Mouse (Mus musculus): Measurements from ENCODE around the gene Spaca6. TPM values are rescaled to one million over a fixed set of nuclear protein-coding genes. Genes with fewer than 3 reads are reported as not detected.

The Spaca6 gene
- polyA plus RNA-seq, 1 experiment from 2014 or later, result 43.0 TPM

DNA sequence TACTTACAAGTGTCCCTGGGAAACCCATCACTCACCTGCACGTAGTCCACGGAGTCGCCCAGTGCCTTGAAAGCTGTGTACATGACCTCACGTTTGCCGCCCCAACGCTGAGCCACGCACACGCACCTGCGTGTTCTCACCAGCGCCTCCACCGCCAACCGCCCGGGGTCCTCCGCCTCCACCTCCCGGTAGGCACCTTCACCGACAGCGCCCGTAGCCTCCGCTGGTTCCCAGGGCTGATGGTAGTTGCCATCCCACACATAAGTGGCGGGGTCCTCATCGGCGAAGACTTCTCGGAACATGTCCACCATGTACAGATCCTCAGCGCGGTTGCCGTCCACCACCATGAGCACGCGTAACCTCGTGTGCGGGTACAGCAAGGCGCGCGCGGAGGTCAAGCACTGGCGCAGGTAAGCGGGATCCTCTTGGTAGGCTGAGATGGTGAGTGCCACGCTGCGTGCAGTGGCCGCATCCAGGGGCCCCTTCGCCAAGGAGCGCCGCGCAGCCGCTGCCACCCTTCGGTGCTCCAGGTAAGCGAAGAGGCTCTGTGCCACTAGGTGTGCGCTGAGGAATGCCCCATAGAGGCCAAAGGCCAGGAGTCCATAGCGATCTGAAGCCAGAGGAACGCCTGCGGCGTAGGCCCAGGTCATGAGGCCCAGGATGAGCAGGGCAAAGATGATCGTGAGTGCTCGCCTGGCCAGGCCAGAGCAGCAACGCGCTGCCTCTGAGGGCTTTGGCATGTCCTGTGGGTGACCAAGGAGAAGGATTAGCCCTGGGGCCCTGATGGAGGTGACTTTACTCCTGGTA, 23.2 kb downstream of the Spaca6 start:
- ATAC-seq (replicated peaks; ENCODE audit: low FRiP score) (peak; percentile 16), DNase-seq (ENCODE audit: low spot score) (peak; percentile 60)
- Histone ChIP-seq H3K36me3 (ENCODE audit: control insufficient read depth, insufficient read depth, low read length) (no peaks in the 10 kb centered on the region), H3K4me2 (ENCODE audit: low read depth, low read length, severe bottlenecking) (0 out of 2 replicates have a peak overlapping the region, but pooled peaks have one; percentile 12), H3K27me3 (ENCODE audit: control insufficient read depth, insufficient read depth, low read length) (peaks cover 4% of the 10 kb centered on the region; the same call in 1 of the 2 replicates), H3K4me1 (replicated peaks; ENCODE audit: control insufficient read depth, insufficient read depth, low read length) (no peaks in the 10 kb centered on the region), H3K4me3 (ENCODE audit: low read depth, low read length) (no peak overlapping the region), H3K27ac (ENCODE audit: low read depth, low read length) (no peak overlapping the region), H3K9me3 (ENCODE audit: control insufficient read depth, low read length) (no peaks in the 10 kb centered on the region), H3K9ac (ENCODE audit: low read length) (no peak overlapping the region)
- 17% methylated on average over 54 of the region's 55 CpGs for WGBS

- Histone ChIP-seq H3K4me3 (ENCODE audit: low read depth, low read length) (no peak within 1 kb of the TSS), H3K36me3 (ENCODE audit: control insufficient read depth, insufficient read depth, low read length) (no peaks in the 10 kb centered on the region), H3K9me3 (ENCODE audit: control insufficient read depth, low read length) (no peaks in the 10 kb centered on the region), H3K27me3 (ENCODE audit: control insufficient read depth, insufficient read depth, low read length) (no peaks in the 10 kb centered on the region; the same call in 1 of the 2 replicates), H3K9ac (ENCODE audit: low read length) (no peak within 1 kb of the TSS), H3K4me2 (ENCODE audit: low read depth, low read length, severe bottlenecking) (no peak within 1 kb of the TSS), H3K27ac (ENCODE audit: low read depth, low read length) (no peak within 1 kb of the TSS), H3K4me1 (replicated peaks; ENCODE audit: control insufficient read depth, insufficient read depth, low read length) (no peaks in the 10 kb centered on the region)
- 0 out of 2 replicates have a peak, but pooled peaks have one; percentile 39 for ATAC-seq (replicated peaks; ENCODE audit: low FRiP score)
- DNase-seq (ENCODE audit: low spot score), result no peak
- WGBS, result 60% methylated on average over 7 of the region's 8 CpGs
Observed at GRCm38 (mm10) chr17:17855064-17855838, 28.3 kb downstream of the Spaca6 start, which contains the start of gene Has1. Gene Has1, minus strand, starts transcription at chr17:17855205.

- Histone ChIP-seq H3K9ac (ENCODE audit: low read length) (no peak overlapping the region), H3K4me1 (replicated peaks; ENCODE audit: control insufficient read depth, insufficient read depth, low read length) (no peaks in the 10 kb centered on the region), H3K36me3 (ENCODE audit: control insufficient read depth, insufficient read depth, low read length) (no peaks in the 10 kb centered on the region), H3K27me3 (ENCODE audit: control insufficient read depth, insufficient read depth, low read length) (no peaks in the 10 kb centered on the region), H3K4me3 (ENCODE audit: low read depth, low read length) (no peak overlapping the region), H3K9me3 (ENCODE audit: control insufficient read depth, low read length) (no peaks in the 10 kb centered on the region), H3K27ac (ENCODE audit: low read depth, low read length) (no peak overlapping the region), H3K4me2 (ENCODE audit: low read depth, low read length, severe bottlenecking) (no peak overlapping the region)
- no peak for DNase-seq (ENCODE audit: low spot score)
- no peak for ATAC-seq (replicated peaks; ENCODE audit: low FRiP score)
- 89% methylated on average over 1 of the region's 1 CpGs for WGBS
Observed at GRCm38 (mm10) chr17:17856612-17857011, 29.7 kb downstream of the Spaca6 start.

DNA sequence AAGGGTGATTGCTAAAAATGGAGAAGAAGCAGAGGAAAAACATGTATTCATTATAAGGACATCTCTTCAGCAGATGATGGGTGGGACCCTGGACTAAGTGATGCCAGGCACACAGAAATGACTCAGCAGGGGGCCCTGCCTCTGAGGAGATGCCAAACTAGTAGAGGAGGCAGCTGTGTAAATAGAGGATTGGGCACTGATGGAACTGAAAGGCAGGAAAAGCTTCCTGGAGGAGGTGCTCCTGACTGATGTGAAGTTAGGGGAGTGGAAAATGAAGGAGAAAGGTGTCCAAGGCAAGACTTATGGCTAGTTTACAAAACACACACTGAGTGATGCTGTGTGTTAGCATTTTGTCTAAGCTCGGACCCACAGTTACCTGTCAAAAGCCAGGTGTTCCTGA, 30.5 kb downstream of the Spaca6 start:
- no peaks in the 10 kb centered on the region for H3K9me3 ChIP-seq (ENCODE audit: control insufficient read depth, low read length)
- H3K4me1 ChIP-seq (replicated peaks; ENCODE audit: control insufficient read depth, insufficient read depth, low read length), result no peaks in the 10 kb centered on the region
- no peak overlapping the region for H3K4me2 ChIP-seq (ENCODE audit: low read depth, low read length, severe bottlenecking)
- H3K9ac ChIP-seq (ENCODE audit: low read length), result no peak overlapping the region
- DNase-seq (ENCODE audit: low spot score), result no peak
- WGBS, result 84% methylated on average over 1 of the region's 1 CpGs
- H3K36me3 ChIP-seq (ENCODE audit: control insufficient read depth, insufficient read depth, low read length), result no peaks in the 10 kb centered on the region
- no peak overlapping the region for H3K27ac ChIP-seq (ENCODE audit: low read depth, low read length)
- H3K27me3 ChIP-seq (ENCODE audit: control insufficient read depth, insufficient read depth, low read length), result no peaks in the 10 kb centered on the region
- ATAC-seq (replicated peaks; ENCODE audit: low FRiP score), result no peak
- no peak overlapping the region for H3K4me3 ChIP-seq (ENCODE audit: low read depth, low read length)

GRCm38 (mm10) chr17:17860110-17860509, 33.2 kb downstream of the Spaca6 start:
- Histone ChIP-seq H3K4me2 (ENCODE audit: low read depth, low read length, severe bottlenecking) (no peak overlapping the region), H3K36me3 (ENCODE audit: control insufficient read depth, insufficient read depth, low read length) (no peaks in the 10 kb centered on the region), H3K4me3 (ENCODE audit: low read depth, low read length) (no peak overlapping the region), H3K9me3 (ENCODE audit: control insufficient read depth, low read length) (no peaks in the 10 kb centered on the region), H3K27me3 (ENCODE audit: control insufficient read depth, insufficient read depth, low read length) (no peaks in the 10 kb centered on the region), H3K4me1 (replicated peaks; ENCODE audit: control insufficient read depth, insufficient read depth, low read length) (no peaks in the 10 kb centered on the region), H3K9ac (ENCODE audit: low read length) (no peak overlapping the region), H3K27ac (ENCODE audit: low read depth, low read length) (no peak overlapping the region)
- DNase-seq (ENCODE audit: low spot score) (no peak), ATAC-seq (replicated peaks; ENCODE audit: low FRiP score) (no peak)
- 86% methylated on average over 3 of the region's 3 CpGs for WGBS

- no peak for DNase-seq (ENCODE audit: low spot score)
- Histone ChIP-seq H3K36me3 (ENCODE audit: control insufficient read depth, insufficient read depth, low read length) (no peaks in the 10 kb centered on the region), H3K9ac (ENCODE audit: low read length) (no peak overlapping the region), H3K27ac (ENCODE audit: low read depth, low read length) (no peak overlapping the region), H3K4me2 (ENCODE audit: low read depth, low read length, severe bottlenecking) (no peak overlapping the region), H3K27me3 (ENCODE audit: control insufficient read depth, insufficient read depth, low read length) (no peaks in the 10 kb centered on the region), H3K4me1 (replicated peaks; ENCODE audit: control insufficient read depth, insufficient read depth, low read length) (no peaks in the 10 kb centered on the region), H3K9me3 (ENCODE audit: control insufficient read depth, low read length) (no peaks in the 10 kb centered on the region), H3K4me3 (ENCODE audit: low read depth, low read length) (no peak overlapping the region)
- no peak for ATAC-seq (replicated peaks; ENCODE audit: low FRiP score)
- WGBS, result 79% methylated on average over 1 of the region's 1 CpGs
Observed at GRCm38 (mm10) chr17:17862360-17862759, 35.4 kb downstream of the Spaca6 start.

DNA sequence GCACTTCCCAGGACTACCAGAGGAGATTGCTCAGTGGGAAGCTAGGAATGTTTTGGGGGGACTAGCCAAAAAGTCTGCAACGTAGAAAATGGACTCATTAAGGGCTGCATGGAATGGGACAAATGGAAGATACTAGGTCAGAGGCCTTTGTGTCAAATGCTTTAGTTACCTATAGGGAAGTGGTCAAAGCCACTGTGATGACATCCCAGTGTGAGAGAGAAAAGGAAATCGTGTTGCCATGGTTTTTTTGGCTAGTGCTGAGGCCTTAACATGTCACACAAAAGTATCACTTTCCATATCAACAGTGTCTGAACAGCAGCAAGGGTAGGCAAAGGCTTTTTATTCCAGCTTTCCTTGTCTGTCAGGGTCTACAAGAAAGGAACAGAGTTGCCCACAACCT, 38.2 kb downstream of the Spaca6 start:
- H3K27ac ChIP-seq (ENCODE audit: low read depth, low read length), result no peak overlapping the region
- H3K4me1 ChIP-seq (replicated peaks; ENCODE audit: control insufficient read depth, insufficient read depth, low read length), result no peaks in the 10 kb centered on the region
- no peak for DNase-seq (ENCODE audit: low spot score)
- ATAC-seq (replicated peaks; ENCODE audit: low FRiP score), result no peak
- no peak overlapping the region for H3K9ac ChIP-seq (ENCODE audit: low read length)
- H3K4me3 ChIP-seq (ENCODE audit: low read depth, low read length), result no peak overlapping the region
- no peaks in the 10 kb centered on the region for H3K36me3 ChIP-seq (ENCODE audit: control insufficient read depth, insufficient read depth, low read length)
- no peak overlapping the region for H3K4me2 ChIP-seq (ENCODE audit: low read depth, low read length, severe bottlenecking)
- H3K27me3 ChIP-seq (ENCODE audit: control insufficient read depth, insufficient read depth, low read length), result no peaks in the 10 kb centered on the region
- no peaks in the 10 kb centered on the region for H3K9me3 ChIP-seq (ENCODE audit: control insufficient read depth, low read length)
- WGBS, result 59% methylated on average over 2 of the region's 2 CpGs

DNA sequence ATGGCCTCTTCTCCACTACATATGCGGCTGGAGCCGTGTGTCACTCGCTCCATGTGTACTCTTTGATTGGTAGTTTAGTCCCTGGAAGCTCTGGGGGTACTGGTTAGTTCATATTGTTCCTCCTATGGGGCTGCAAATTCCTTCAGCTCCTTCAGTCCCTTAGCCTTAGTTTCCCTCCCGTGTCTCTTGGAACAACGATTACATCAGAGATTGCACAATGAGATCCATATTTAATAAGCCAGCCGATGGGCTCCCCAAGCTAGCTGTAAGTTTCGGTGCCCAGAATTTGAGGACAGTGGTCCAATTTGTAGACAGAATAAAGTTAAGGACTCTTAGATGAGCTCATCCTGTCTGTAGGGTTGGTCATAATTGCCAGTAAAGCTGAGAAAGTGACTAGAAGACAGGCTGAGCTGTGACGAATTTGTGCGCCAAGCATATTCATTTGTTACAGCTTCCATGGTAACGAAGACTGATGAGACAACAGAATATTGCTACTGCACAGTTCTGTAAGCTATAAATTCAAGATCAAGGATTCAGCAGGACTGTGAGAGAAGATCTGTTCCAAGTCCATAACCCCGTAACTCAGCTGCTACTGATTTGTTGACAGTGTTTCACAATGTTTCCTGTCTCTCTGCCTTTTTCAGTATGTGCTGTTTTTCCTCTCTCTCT, 40.0 kb downstream of the Spaca6 start:
- DNase-seq (ENCODE audit: low spot score) (no peak), ATAC-seq (replicated peaks; ENCODE audit: low FRiP score) (no peak)
- Histone ChIP-seq H3K27ac (ENCODE audit: low read depth, low read length) (no peak overlapping the region), H3K4me3 (ENCODE audit: low read depth, low read length) (no peak overlapping the region), H3K4me2 (ENCODE audit: low read depth, low read length, severe bottlenecking) (no peak overlapping the region), H3K36me3 (ENCODE audit: control insufficient read depth, insufficient read depth, low read length) (no peaks in the 10 kb centered on the region), H3K9me3 (ENCODE audit: control insufficient read depth, low read length) (no peaks in the 10 kb centered on the region), H3K27me3 (ENCODE audit: control insufficient read depth, insufficient read depth, low read length) (no peaks in the 10 kb centered on the region), H3K4me1 (replicated peaks; ENCODE audit: control insufficient read depth, insufficient read depth, low read length) (no peaks in the 10 kb centered on the region), H3K9ac (ENCODE audit: low read length) (no peak overlapping the region)
- 89% methylated on average over 11 of the region's 11 CpGs for WGBS
